Comparison of ENCODE assay signal across 10 mouse cellular contexts in genomic region chr14:51921759-51922570, GRCm38 (mm10). TPM values are rescaled to one million over a fixed set of nuclear protein-coding genes. Genes with fewer than 3 reads are reported as not detected.
DNase-seq lines count a peak whose midpoint lies in the region; ATAC-seq and TF ChIP-seq lines count a peak whose summit lies in the region.
"Had no signal": no experiment of that assay in that cellular context is flagged by ENCODE, and none has a peak within 500 bp of the region (broad histone marks: within the 10 kb centered on the region; RNA-seq: fewer than 3 reads in every experiment).

No protein-coding gene starts in this region.

- peak overlapping the region; percentile 52 for H3K27ac ChIP-seq in intestine, embryonic 14.5 days (ENCODE audit: low read depth)
- H3K27ac ChIP-seq in intestine, postnatal 0 days (ENCODE audit: low read depth, low read length) = no peak overlapping the region
- peak overlapping the region; percentile 18 for H3K27ac ChIP-seq in embryonic facial prominence, embryonic 15.5 days (replicated peaks)
- 0 out of 4 replicates have a peak overlapping the region, but pooled peaks of 1 of the 2 experiments have one; percentile 44 for H3K27ac ChIP-seq in heart, embryonic 14.5 days (replicated peaks in 1 of 2; ENCODE audit: control insufficient read depth in 1 of 2, insufficient read depth in 1 of 2, low read depth in 2 of 2, low read length in 2 of 2)
- H3K27ac ChIP-seq: liver, embryonic 14.5 days had no signal

- peak; percentile 58; the same call in 1 of the 2 replicates for ATAC-seq in intestine, embryonic 14.5 days (replicated peaks; ENCODE audit: low FRiP score, low TSS enrichment, low read depth)
- no peak for ATAC-seq in intestine, postnatal 0 days
- ATAC-seq in embryonic facial prominence, embryonic 15.5 days (ENCODE audit: insufficient number of reproducible peaks, low FRiP score, low TSS enrichment, low read depth) = peak; percentile 44; the same call in 1 of the 2 replicates
- 0 out of 2 replicates have a peak, but pooled peaks have one; percentile 47 for ATAC-seq in heart, embryonic 14.5 days (ENCODE audit: insufficient number of reproducible peaks, insufficient read depth, low FRiP score, low read depth)
- no peak for ATAC-seq in inflammation-experienced regulatory T-cells, adult 6 months

- no peak overlapping the region for H3K4me2 ChIP-seq in intestine, embryonic 14.5 days (ENCODE audit: low read length)
- no peak overlapping the region for H3K4me2 ChIP-seq in intestine, postnatal 0 days (replicated peaks; ENCODE audit: low read depth)
- no peak overlapping the region for H3K4me2 ChIP-seq in embryonic facial prominence, embryonic 15.5 days (replicated peaks)
- no peak overlapping the region for H3K4me2 ChIP-seq in heart, embryonic 14.5 days (ENCODE audit: low read length)

- no peaks in the 10 kb centered on the region for H3K9me3 ChIP-seq in intestine, embryonic 14.5 days (ENCODE audit: control insufficient read depth, low read length)
- H3K9me3 ChIP-seq in intestine, postnatal 0 days (ENCODE audit: control insufficient read depth) = no peaks in the 10 kb centered on the region
- no peaks in the 10 kb centered on the region for H3K9me3 ChIP-seq in embryonic facial prominence, embryonic 15.5 days (replicated peaks)
- H3K9me3 ChIP-seq in heart, embryonic 14.5 days (ENCODE audit: control insufficient read depth, low read length) = no peaks in the 10 kb centered on the region

- no peaks in the 10 kb centered on the region for H3K27me3 ChIP-seq in intestine, embryonic 14.5 days (replicated peaks; ENCODE audit: control insufficient read depth, insufficient read depth, low read length)
- H3K27me3 ChIP-seq in intestine, postnatal 0 days (replicated peaks; ENCODE audit: control insufficient read depth, insufficient read depth, low read length) = no peaks in the 10 kb centered on the region
- no peaks in the 10 kb centered on the region for H3K27me3 ChIP-seq in embryonic facial prominence, embryonic 15.5 days
- H3K27me3 ChIP-seq in heart, embryonic 14.5 days (ENCODE audit: control insufficient read depth, insufficient read depth, low read length) = no peaks in the 10 kb centered on the region

- no peaks in the 10 kb centered on the region for H3K36me3 ChIP-seq in intestine, embryonic 14.5 days (ENCODE audit: control insufficient read depth, insufficient read depth, low read length)
- no peaks in the 10 kb centered on the region for H3K36me3 ChIP-seq in intestine, postnatal 0 days (ENCODE audit: control insufficient read depth, insufficient read depth)
- no peaks in the 10 kb centered on the region for H3K36me3 ChIP-seq in embryonic facial prominence, embryonic 15.5 days
- H3K36me3 ChIP-seq in heart, embryonic 14.5 days (ENCODE audit: control insufficient read depth, insufficient read depth, low read length) = no peaks in the 10 kb centered on the region

- intact Hi-C loops in left cerebral cortex, postnatal 25 days (cut with DNase I) = no loop called here

- 55% methylated on average over 16 of the region's 16 CpGs for WGBS in intestine, embryonic 14.5 days
- 57% methylated on average over 16 of the region's 16 CpGs for WGBS in intestine, postnatal 0 days
- 55% methylated on average over 16 of the region's 16 CpGs for WGBS in embryonic facial prominence, embryonic 15.5 days
- WGBS in heart, embryonic 14.5 days = 61% methylated on average over 16 of the region's 16 CpGs

- H3K9ac ChIP-seq in intestine, embryonic 14.5 days (ENCODE audit: low read length) = no peak overlapping the region
- H3K9ac ChIP-seq in intestine, postnatal 0 days (ENCODE audit: low read depth, low read length) = no peak overlapping the region
- no peak overlapping the region for H3K9ac ChIP-seq in embryonic facial prominence, embryonic 15.5 days
- H3K9ac ChIP-seq in heart, embryonic 14.5 days (ENCODE audit: low read length) = no peak overlapping the region
- H3K9ac ChIP-seq: liver, embryonic 14.5 days had no signal

- TF ChIP-seq CTCF in intestine, postnatal 0 days (IDR thresholded peaks at IDR 0.05; ENCODE audit: low read depth) = no peak

- DNase-seq in intestine, embryonic 14.5 days (ENCODE audit: low spot score) = no peak
- DNase-seq in left cerebral cortex, postnatal 25 days (ENCODE audit: low spot score in 2 of 2) = peak; percentile 46 to 75
- peak; percentile 41 for DNase-seq in right cerebral cortex, postnatal 25 days
- no peak for DNase-seq in embryo, embryonic 10.5 days (ENCODE audit: low spot score)

- no peak overlapping the region for H3K4me3 ChIP-seq in intestine, embryonic 14.5 days (ENCODE audit: low read depth, low read length)
- H3K4me3 ChIP-seq in intestine, postnatal 0 days (ENCODE audit: low read depth, low read length) = no peak overlapping the region
- no peak overlapping the region for H3K4me3 ChIP-seq in embryonic facial prominence, embryonic 15.5 days (replicated peaks)
- H3K4me3 ChIP-seq in heart, embryonic 14.5 days (ENCODE audit: control insufficient read depth in 1 of 2, insufficient read depth in 1 of 2, low read depth in 1 of 2, low read length in 2 of 2) = no peak overlapping the region

- H3K4me1 ChIP-seq in intestine, embryonic 14.5 days (replicated peaks; ENCODE audit: control insufficient read depth, insufficient read depth, low read length) = peaks cover 10% of the 10 kb centered on the region; the same call in 1 of the 2 replicates
- no peaks in the 10 kb centered on the region for H3K4me1 ChIP-seq in intestine, postnatal 0 days (replicated peaks; ENCODE audit: control insufficient read depth, insufficient read depth, low read length)
- peaks cover 24% of the 10 kb centered on the region for H3K4me1 ChIP-seq in embryonic facial prominence, embryonic 15.5 days
- peaks cover 15 to 21% of the 10 kb centered on the region in 2 experiments for H3K4me1 ChIP-seq in heart, embryonic 14.5 days (ENCODE audit: control insufficient read depth in 2 of 2, insufficient read depth in 2 of 2, low read length in 2 of 2)

RNA-seq across cellular contexts. Expression of gene Rnase13, which starts 0.6 kb away (rescaled TPM):
- polyA plus RNA-seq in intestine, embryonic 14.5 days (2014; fragmentation: Nextera tagmentation; extraction: Ambion mirVana) = not detected in 2 replicates
- not detected in 2 replicates for polyA plus RNA-seq in intestine, postnatal 0 days (2015; fragmentation: Nextera tagmentation; extraction: Ambion mirVana)
- polyA plus RNA-seq in embryonic facial prominence, embryonic 15.5 days (2015; fragmentation: Nextera tagmentation; extraction: Ambion mirVana) = not detected in 2 replicates
- not detected in 2 replicates for polyA plus RNA-seq in heart, embryonic 14.5 days (2014; fragmentation: Nextera tagmentation; extraction: Ambion mirVana)
- under 1 TPM in 1 of 2 experiments, not detected in 1; 0.32 TPM for total RNA-seq in left cerebral cortex, postnatal 25 days (2021)
- not detected for polyA plus RNA-seq in inflammation-experienced regulatory T-cells, adult 6 months (2017; shearing (Covaris generic))
- total RNA-seq: common myeloid progenitor, adult 5-6 weeks had no signal
- polyA plus RNA-seq: liver, embryonic 14.5 days had no signal

RNA-seq across cellular contexts. Expression of gene Tppp2, which starts 3.7 kb away (rescaled TPM):
- polyA plus RNA-seq in intestine, embryonic 14.5 days (2014; fragmentation: Nextera tagmentation; extraction: Ambion mirVana) = 0.31 TPM in 1 of 2 replicates, not detected in the other
- polyA plus RNA-seq in intestine, postnatal 0 days (2015; fragmentation: Nextera tagmentation; extraction: Ambion mirVana) = not detected in 2 replicates
- polyA plus RNA-seq in embryonic facial prominence, embryonic 15.5 days (2015; fragmentation: Nextera tagmentation; extraction: Ambion mirVana) = not detected in 2 replicates
- polyA plus RNA-seq in heart, embryonic 14.5 days (2014; fragmentation: Nextera tagmentation; extraction: Ambion mirVana) = not detected in 2 replicates
- not detected for total RNA-seq in left cerebral cortex, postnatal 25 days (2021)
- not detected for polyA plus RNA-seq in inflammation-experienced regulatory T-cells, adult 6 months (2017; shearing (Covaris generic))
- total RNA-seq: common myeloid progenitor, adult 5-6 weeks had no signal
- polyA plus RNA-seq: liver, embryonic 14.5 days had no signal

RNA-seq across cellular contexts. Expression of gene Ndrg2, which starts 8.0 kb away (rescaled TPM):
- polyA plus RNA-seq in intestine, embryonic 14.5 days (2014; fragmentation: Nextera tagmentation; extraction: Ambion mirVana) = 36.4 and 39.2 TPM in 2 replicates
- polyA plus RNA-seq in intestine, postnatal 0 days (2015; fragmentation: Nextera tagmentation; extraction: Ambion mirVana) = 24.9 and 27.1 TPM in 2 replicates
- polyA plus RNA-seq in embryonic facial prominence, embryonic 15.5 days (2015; fragmentation: Nextera tagmentation; extraction: Ambion mirVana) = 79.3 and 98.2 TPM in 2 replicates
- polyA plus RNA-seq in heart, embryonic 14.5 days (2014; fragmentation: Nextera tagmentation; extraction: Ambion mirVana) = 235 and 269 TPM in 2 replicates
- 100 to 1,000 TPM; 694 to 748 TPM for total RNA-seq in left cerebral cortex, postnatal 25 days (2021)
- polyA plus RNA-seq in inflammation-experienced regulatory T-cells, adult 6 months (2017; shearing (Covaris generic)) = 10 to 100 TPM in 2 of 3 experiments, 1 to 10 TPM in 1; 9.3 to 31.1 (median 21.3) TPM

RNA-seq across cellular contexts. Expression of gene Slc39a2, which starts 29.3 kb away (rescaled TPM):
- polyA plus RNA-seq in intestine, embryonic 14.5 days (2014; fragmentation: Nextera tagmentation; extraction: Ambion mirVana) = 0.71 and 0.99 TPM in 2 replicates
- polyA plus RNA-seq in intestine, postnatal 0 days (2015; fragmentation: Nextera tagmentation; extraction: Ambion mirVana) = 0.38 and 0.57 TPM in 2 replicates
- 5.5 and 8.1 TPM in 2 replicates for polyA plus RNA-seq in embryonic facial prominence, embryonic 15.5 days (2015; fragmentation: Nextera tagmentation; extraction: Ambion mirVana)
- polyA plus RNA-seq in heart, embryonic 14.5 days (2014; fragmentation: Nextera tagmentation; extraction: Ambion mirVana) = 0.20 and 0.23 TPM in 2 replicates
- 1 to 10 TPM; 4.8 to 6.6 TPM for total RNA-seq in left cerebral cortex, postnatal 25 days (2021)
- polyA plus RNA-seq in inflammation-experienced regulatory T-cells, adult 6 months (2017; shearing (Covaris generic)) = under 1 TPM; 0.29 to 0.40 (median 0.34) TPM
- total RNA-seq: common myeloid progenitor, adult 5-6 weeks had no signal

RNA-seq across cellular contexts. Expression of gene Mettl17, which starts 37.3 kb away (rescaled TPM):
- polyA plus RNA-seq in intestine, embryonic 14.5 days (2014; fragmentation: Nextera tagmentation; extraction: Ambion mirVana) = 54.9 and 67.0 TPM in 2 replicates
- 16.9 and 19.7 TPM in 2 replicates for polyA plus RNA-seq in intestine, postnatal 0 days (2015; fragmentation: Nextera tagmentation; extraction: Ambion mirVana)
- 44.1 and 50.7 TPM in 2 replicates for polyA plus RNA-seq in embryonic facial prominence, embryonic 15.5 days (2015; fragmentation: Nextera tagmentation; extraction: Ambion mirVana)
- 49.6 and 49.8 TPM in 2 replicates for polyA plus RNA-seq in heart, embryonic 14.5 days (2014; fragmentation: Nextera tagmentation; extraction: Ambion mirVana)
- total RNA-seq in left cerebral cortex, postnatal 25 days (2021) = 10 to 100 TPM; 26.0 to 33.8 TPM
- polyA plus RNA-seq in inflammation-experienced regulatory T-cells, adult 6 months (2017; shearing (Covaris generic)) = 10 to 100 TPM; 26.7 to 75.2 (median 69.3) TPM

Comparison
In these comparisons a context has a peak if more than half of its experiments do, and no peak if none do; other contexts are left out.
1. ATAC-seq: peak in intestine, embryonic 14.5 days (single experiment), embryonic facial prominence, embryonic 15.5 days (single experiment) and heart, embryonic 14.5 days (single experiment); none in intestine, postnatal 0 days (single experiment) and inflammation-experienced regulatory T-cells, adult 6 months (single experiment).
2. DNase-seq: peak in left cerebral cortex, postnatal 25 days (2 of 2) and right cerebral cortex, postnatal 25 days (single experiment); none in intestine, embryonic 14.5 days (single experiment) and embryo, embryonic 10.5 days (single experiment).